7 mouse cellular contexts compared by ENCODE assay signal in the genomic region with DNA sequence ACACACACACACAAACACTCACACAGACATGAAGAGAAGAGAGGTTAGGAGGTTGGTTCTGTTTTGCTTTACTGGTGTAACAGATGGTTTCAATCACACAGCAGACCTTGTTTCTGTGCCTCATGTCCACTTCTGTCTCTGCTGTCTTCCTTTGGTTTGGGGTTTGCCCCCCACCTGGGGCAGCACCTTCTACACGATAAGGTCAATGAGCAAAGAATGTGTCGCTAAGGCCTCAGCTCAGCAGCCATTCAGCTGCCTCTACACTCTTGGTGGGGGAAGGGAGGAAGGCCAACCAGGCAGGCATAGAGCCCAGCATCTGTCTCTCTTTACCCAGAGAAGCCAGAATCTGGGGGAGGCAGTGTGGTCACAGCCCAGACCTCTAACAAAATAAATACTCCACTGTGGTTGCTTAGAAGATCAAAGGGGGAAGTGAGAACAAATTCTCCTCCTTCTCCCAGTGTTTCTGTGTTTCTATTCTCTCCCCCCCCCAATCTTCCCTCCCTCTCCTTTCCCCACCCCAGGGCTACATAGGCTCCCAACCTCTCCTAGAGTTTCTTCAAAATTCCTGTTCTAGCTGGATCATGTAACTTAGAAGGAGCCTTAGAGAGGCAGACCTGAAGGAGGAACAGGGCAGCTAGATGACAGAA. TPM values are rescaled to one million over a fixed set of nuclear protein-coding genes. Genes with fewer than 3 reads are reported as not detected.
DNase-seq lines count a peak whose midpoint lies in the region; ATAC-seq and TF ChIP-seq lines count a peak whose summit lies in the region.

No protein-coding gene starts in this region.

- no peak for TF ChIP-seq EP300 in MEL (IDR thresholded peaks at IDR 0.05; ENCODE audit: low read depth in 1 of 2, low read length in 2 of 2)
- TF ChIP-seq EP300 in lung, postnatal 0 days (IDR thresholded peaks at IDR 0.05), result peak; percentile 22; the same call in 1 of the 2 replicates

- ATAC-seq in lung, postnatal 0 days, result peak; percentile 65

- H3K79me2 ChIP-seq in MEL (ENCODE audit: control insufficient read depth, insufficient read depth, low read length, poor library complexity), result no peaks in the 10 kb centered on the region

- TF ChIP-seq CTCF in MEL (IDR thresholded peaks at IDR 0.05 in 2 of 3, conservative IDR thresholded peaks at IDR 0.05 in 1 of 3; ENCODE audit: control insufficient read depth in 1 of 3, insufficient read depth in 1 of 3, low read depth in 2 of 3, low read length in 3 of 3, poor library complexity in 1 of 3, severe bottlenecking in 1 of 3), result no peak
- TF ChIP-seq CTCF in lung, postnatal 0 days (IDR thresholded peaks at IDR 0.05), result no peak

- peaks cover 1 to 10% of the 10 kb centered on the region in 2 experiments; a peak in 2 of 4 replicates for H3K4me1 ChIP-seq in MEL (ENCODE audit: control insufficient read depth in 1 of 2, insufficient read depth in 2 of 2, low read length in 2 of 2)
- H3K4me1 ChIP-seq in lung, postnatal 0 days (ENCODE audit: insufficient read depth, low read depth, low read length), result no peaks in the 10 kb centered on the region

- peaks cover 0 to 2% of the 10 kb centered on the region in 2 experiments; a peak in 2 of 4 replicates for H3K36me3 ChIP-seq in MEL (ENCODE audit: control insufficient read depth in 1 of 2, insufficient read depth in 2 of 2, low read length in 2 of 2)
- no peaks in the 10 kb centered on the region for H3K36me3 ChIP-seq in lung, postnatal 0 days (ENCODE audit: insufficient read depth, low read length)

- no peak overlapping the region for H3K9ac ChIP-seq in MEL (ENCODE audit: control insufficient read depth, low read depth, low read length, poor library complexity, severe bottlenecking)
- H3K9ac ChIP-seq in lung, postnatal 0 days (replicated peaks; ENCODE audit: low read depth), result no peak overlapping the region

- H3K4me2 ChIP-seq in lung, postnatal 0 days (replicated peaks; ENCODE audit: low read depth, low read length), result no peak overlapping the region

- no peak for TF ChIP-seq POLR2A in MEL (IDR thresholded peaks at IDR 0.05; ENCODE audit: control insufficient read depth in 1 of 2, insufficient read depth in 1 of 2, low read depth in 1 of 2, low read length in 2 of 2, poor library complexity in 1 of 2)

- H3K27me3 ChIP-seq in MEL (ENCODE audit: control insufficient read depth in 1 of 2, insufficient read depth in 2 of 2, low read length in 2 of 2), result no peaks in the 10 kb centered on the region
- H3K27me3 ChIP-seq in lung, postnatal 0 days (replicated peaks; ENCODE audit: insufficient read depth, low read length), result no peaks in the 10 kb centered on the region

- 3% methylated on average over 2 of the region's 2 CpGs for WGBS in lung, postnatal 0 days

- H3K27ac ChIP-seq in MEL (ENCODE audit: control insufficient read depth, low read depth, low read length), result no peak overlapping the region
- peak overlapping the region; percentile 43; the same call in 1 of the 2 replicates for H3K27ac ChIP-seq in lung, postnatal 0 days (ENCODE audit: low read length)

- TF ChIP-seq RAD21 in MEL (IDR thresholded peaks at IDR 0.05; ENCODE audit: low read depth, low read length), result no peak

- H3K9me3 ChIP-seq in MEL (replicated peaks; ENCODE audit: insufficient read depth, low read length), result no peaks in the 10 kb centered on the region
- no peaks in the 10 kb centered on the region for H3K9me3 ChIP-seq in lung, postnatal 0 days (ENCODE audit: low read length)

- H3K4me3 ChIP-seq in MEL (ENCODE audit: control insufficient read depth in 1 of 2, insufficient read depth in 1 of 2, low read depth in 2 of 2, low read length in 2 of 2), result no peak overlapping the region
- no peak overlapping the region for H3K4me3 ChIP-seq in lung, postnatal 0 days (ENCODE audit: low read depth, low read length)

- peak; percentile 71 to 81 for DNase-seq in kidney, postnatal 4 days
- DNase-seq in kidney, adult 9 months, result no peak
- DNase-seq in MEL (ENCODE audit: low read depth, low spot score), result no peak
- DNase-seq in embryo, embryonic 10 days (ENCODE audit: low spot score), result peak; percentile 80
- DNase-seq in lung, postnatal 0 days (ENCODE audit: low spot score), result peak; percentile 46
- DNase-seq in thymus, postnatal 25 days, result peak; percentile 40
- DNase-seq in urinary bladder, postnatal 25 days (ENCODE audit: low spot score), result no peak

TF ChIP-seq in MEL, 35 proteins besides CTCF, POLR2A, EP300 and RAD21:
- TF ChIP-seq POLR2AphosphoS5 (IDR thresholded peaks at IDR 0.05; ENCODE audit: borderline replicate concordance, low read depth, low read length) (no peak), E2F4 (IDR thresholded peaks at IDR 0.05; ENCODE audit: borderline replicate concordance, low read depth, low read length) (no peak), CHD1 (IDR thresholded peaks at IDR 0.05; ENCODE audit: low read depth, low read length) (no peak), ZC3H11A (IDR thresholded peaks at IDR 0.05; ENCODE audit: low read depth, low read length) (no peak), MXI1 (IDR thresholded peaks at IDR 0.05; ENCODE audit: low read depth, low read length) (0 out of 2 replicates have a peak, but pooled peaks have one; percentile 14), MYC (IDR thresholded peaks at IDR 0.05; ENCODE audit: low read depth, low read length) (no peak)

RNA-seq across cellular contexts. Expression of gene Rnf157, which starts 5.5 kb away (rescaled TPM):
- total RNA-seq in MEL (2012; rRNA removed), result 4.6 and 7.5 TPM in 2 replicates
- polyA plus RNA-seq in MEL (2012; ENCODE audit: insufficient read depth in 1 of 2, insufficient read length in 2 of 2, low read depth in 1 of 2, low replicate concordance in 2 of 2, missing spikeins in 1 of 2), result 10 to 100 TPM in 1 of 2 experiments, not detected in 1; 10.9 TPM
- polyA plus RNA-seq in lung, postnatal 0 days (2015; fragmentation: Nextera tagmentation; extraction: Ambion mirVana), result 1.4 and 1.8 TPM in 2 replicates

RNA-seq across cellular contexts. Expression of gene Ubald2, which starts 15.6 kb away (rescaled TPM):
- 56.8 and 66.2 TPM in 2 replicates for total RNA-seq in MEL (2012; rRNA removed)
- polyA plus RNA-seq in MEL (2012; ENCODE audit: insufficient read depth in 1 of 2, insufficient read length in 2 of 2, low read depth in 1 of 2, low replicate concordance in 2 of 2, missing spikeins in 1 of 2), result 10 to 100 TPM in 1 of 2 experiments, not detected in 1; 77.7 TPM
- 50.4 and 56.6 TPM in 2 replicates for polyA plus RNA-seq in lung, postnatal 0 days (2015; fragmentation: Nextera tagmentation; extraction: Ambion mirVana)

RNA-seq across cellular contexts. Expression of gene Qrich2, which starts 47.7 kb away (rescaled TPM):
- not detected in 2 replicates for total RNA-seq in MEL (2012; rRNA removed)
- under 1 TPM in 1 of 2 experiments, not detected in 1; 0.11 TPM for polyA plus RNA-seq in MEL (2012; ENCODE audit: insufficient read depth in 1 of 2, insufficient read length in 2 of 2, low read depth in 1 of 2, low replicate concordance in 2 of 2, missing spikeins in 1 of 2)
- 0.05 and 0.06 TPM in 2 replicates for polyA plus RNA-seq in lung, postnatal 0 days (2015; fragmentation: Nextera tagmentation; extraction: Ambion mirVana)

Comparison
In these comparisons a context has a peak if more than half of its experiments do, and no peak if none do; other contexts are left out.
1. DNase-seq: peak in kidney, postnatal 4 days (2 of 2), embryo, embryonic 10 days (single experiment), lung, postnatal 0 days (single experiment) and thymus, postnatal 25 days (single experiment); none in kidney, adult 9 months (single experiment), MEL (single experiment) and urinary bladder, postnatal 25 days (single experiment).